Comparison of ENCODE assay signal across 11 mouse cellular contexts in genomic region chr2:148801491-148801921, GRCm38 (mm10). TPM values are rescaled to one million over a fixed set of nuclear protein-coding genes. Genes with fewer than 3 reads are reported as not detected.
DNase-seq lines count a peak whose midpoint lies in the region; ATAC-seq lines count a peak whose summit lies in the region.
"Had no signal": no experiment of that assay in that cellular context is flagged by ENCODE, and none has a peak within 500 bp of the region (broad histone marks: within the 10 kb centered on the region; RNA-seq: fewer than 3 reads in every experiment).

No protein-coding gene starts in this region.

- H3K9me3 ChIP-seq in kidney, embryonic 16.5 days (ENCODE audit: low read length): no peaks in the 10 kb centered on the region

- no peak overlapping the region for H3K4me2 ChIP-seq in kidney, embryonic 16.5 days (replicated peaks; ENCODE audit: low read depth, low read length)

- H3K4me1 ChIP-seq in kidney, embryonic 16.5 days (ENCODE audit: insufficient read depth, low read length): 0 out of 2 replicates have a peak, but pooled peaks cover 4% of the 10 kb centered on the region

- no peaks in the 10 kb centered on the region for H3K36me3 ChIP-seq in kidney, embryonic 16.5 days (ENCODE audit: insufficient read depth, low read length)

- no peaks in the 10 kb centered on the region for H3K27me3 ChIP-seq in kidney, embryonic 16.5 days (ENCODE audit: insufficient read depth, low read length)

- H3K9ac ChIP-seq in kidney, embryonic 16.5 days (replicated peaks; ENCODE audit: low read length): no peak overlapping the region

- DNase-seq in kidney, adult 11 months: peak; percentile 6
- no peak for DNase-seq in kidney, postnatal 14 days
- DNase-seq in cerebellum, adult 9-11 months: peak; percentile 91
- DNase-seq in adipocyte (ENCODE audit: low spot score): no peak
- no peak for DNase-seq in right cerebral cortex, postnatal 4 days
- no peak for DNase-seq in frontal cortex, adult 2 months (ENCODE audit: extremely low spot score in 1 of 2, low spot score in 1 of 2)

- no peak overlapping the region for H3K4me3 ChIP-seq in kidney, embryonic 16.5 days (ENCODE audit: low read length)
- H3K4me3 ChIP-seq: myocyte had no signal

- ATAC-seq in cerebellum, adult (ENCODE audit: insufficient number of reproducible peaks, low FRiP score, low TSS enrichment): peak; percentile 93
- peak; percentile 85 for ATAC-seq in kidney, embryonic 16.5 days (ENCODE audit: low FRiP score, low TSS enrichment)
- ATAC-seq: activated CD4-positive, CD25-positive, alpha-beta regulatory T cell, adult 4 months had no signal

- WGBS in kidney, embryonic 16.5 days: 36% methylated on average over 3 of the region's 3 CpGs

- no peak overlapping the region; the same call in 1 of the 2 replicates for H3K27ac ChIP-seq in kidney, embryonic 16.5 days (ENCODE audit: low read length)

RNA-seq across cellular contexts. Expression of gene Cst8, which starts 2.9 kb away (rescaled TPM):
- polyA plus RNA-seq in kidney, embryonic 16.5 days (2015; fragmentation: Nextera tagmentation; extraction: Ambion mirVana): 0.40 and 1.2 TPM in 2 replicates
- polyA plus RNA-seq in frontal cortex, adult 2 months (2012; rRNA removed): not detected in 2 replicates
- polyA plus RNA-seq: activated CD4-positive, CD25-positive, alpha-beta regulatory T cell, adult 4 months; lung, embryonic 16.5 days; myocyte had no signal

RNA-seq across cellular contexts. Expression of gene Cst12, which starts 12.3 kb away (rescaled TPM):
- polyA plus RNA-seq in kidney, embryonic 16.5 days (2015; fragmentation: Nextera tagmentation; extraction: Ambion mirVana): 0.32 TPM in 1 of 2 replicates, not detected in the other
- 0.99 and 1.4 TPM in 2 replicates for polyA plus RNA-seq in frontal cortex, adult 2 months (2012; rRNA removed)
- polyA plus RNA-seq: activated CD4-positive, CD25-positive, alpha-beta regulatory T cell, adult 4 months; lung, embryonic 16.5 days; myocyte had no signal

RNA-seq across cellular contexts. Expression of gene Cst13, which starts 18.4 kb away (rescaled TPM):
- not detected in 2 replicates for polyA plus RNA-seq in kidney, embryonic 16.5 days (2015; fragmentation: Nextera tagmentation; extraction: Ambion mirVana)
- not detected in 2 replicates for polyA plus RNA-seq in frontal cortex, adult 2 months (2012; rRNA removed)
- polyA plus RNA-seq: activated CD4-positive, CD25-positive, alpha-beta regulatory T cell, adult 4 months; lung, embryonic 16.5 days; myocyte had no signal

RNA-seq across cellular contexts. Expression of gene 8030411F24Rik, which starts 19.7 kb away (rescaled TPM):
- polyA plus RNA-seq in kidney, embryonic 16.5 days (2015; fragmentation: Nextera tagmentation; extraction: Ambion mirVana): not detected in 2 replicates
- not detected in 2 replicates for polyA plus RNA-seq in frontal cortex, adult 2 months (2012; rRNA removed)
- polyA plus RNA-seq: activated CD4-positive, CD25-positive, alpha-beta regulatory T cell, adult 4 months; lung, embryonic 16.5 days; myocyte had no signal

RNA-seq across cellular contexts. Expression of gene Cst11, which starts 30.2 kb away (rescaled TPM):
- polyA plus RNA-seq in kidney, embryonic 16.5 days (2015; fragmentation: Nextera tagmentation; extraction: Ambion mirVana): not detected in 2 replicates
- not detected in 2 replicates for polyA plus RNA-seq in frontal cortex, adult 2 months (2012; rRNA removed)
- polyA plus RNA-seq: activated CD4-positive, CD25-positive, alpha-beta regulatory T cell, adult 4 months; lung, embryonic 16.5 days; myocyte had no signal

Comparison
In these comparisons a context has a peak if more than half of its experiments do, and no peak if none do; other contexts are left out.
1. DNase-seq: peak in kidney, adult 11 months (single experiment) and cerebellum, adult 9-11 months (single experiment); none in kidney, postnatal 14 days (single experiment), adipocyte (single experiment), right cerebral cortex, postnatal 4 days (single experiment) and frontal cortex, adult 2 months (0 of 2).